In the genomic region with DNA sequence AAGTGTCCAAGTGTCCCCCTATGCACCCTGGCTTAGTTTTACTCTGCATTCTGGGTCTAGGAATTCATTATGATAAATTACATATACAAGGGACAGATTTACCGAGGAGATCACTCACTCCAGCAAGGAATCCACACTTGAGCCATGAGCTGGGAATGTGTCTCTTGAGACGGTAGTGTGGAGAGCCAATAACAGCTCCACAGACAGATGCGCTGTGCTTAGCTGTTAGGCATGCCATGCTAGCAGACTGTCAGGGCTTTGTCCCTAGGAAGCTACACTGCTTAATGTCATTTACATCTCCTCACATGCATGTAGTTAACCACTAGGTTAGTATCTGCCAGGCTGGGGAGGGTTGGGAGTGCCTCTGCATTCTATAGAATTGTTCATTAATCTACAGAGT, we compare ENCODE assay signal across 9 mouse cellular contexts. TPM values are rescaled to one million over a fixed set of nuclear protein-coding genes. Genes with fewer than 3 reads are reported as not detected.
DNase-seq lines count a peak whose midpoint lies in the region; ATAC-seq and TF ChIP-seq lines count a peak whose summit lies in the region.
"Had no signal": no experiment of that assay in that cellular context is flagged by ENCODE, and none has a peak within 500 bp of the region (broad histone marks: within the 10 kb centered on the region; RNA-seq: fewer than 3 reads in every experiment).

No protein-coding gene starts in this region.

- H3K27ac ChIP-seq in heart, embryonic 16.5 days (ENCODE audit: low read length), result peak overlapping the region; percentile 64
- H3K27ac ChIP-seq in heart, embryonic 11.5 days (ENCODE audit: low read depth, low read length), result no peak overlapping the region
- peak overlapping the region; percentile 49; the same call in 1 of the 2 replicates for H3K27ac ChIP-seq in lung, postnatal 0 days (ENCODE audit: low read length)
- no peak overlapping the region for H3K27ac ChIP-seq in embryonic facial prominence, embryonic 14.5 days (replicated peaks; ENCODE audit: low read depth, low read length)
- H3K27ac ChIP-seq in stomach, embryonic 16.5 days (ENCODE audit: low read length), result peak overlapping the region; percentile 18; the same call in 1 of the 2 replicates

- no peak for TF ChIP-seq EP300 in lung, postnatal 0 days (IDR thresholded peaks at IDR 0.05)

- DNase-seq in lung, postnatal 0 days (ENCODE audit: low spot score), result no peak
- DNase-seq in lung, postnatal 25 days (ENCODE audit: low spot score), result no peak
- DNase-seq in embryonic facial prominence, embryonic 14.5 days (ENCODE audit: low spot score), result no peak
- DNase-seq in embryo, embryonic 10.5 days (ENCODE audit: low spot score), result no peak
- DNase-seq: left cerebral cortex, postnatal 4 days; right cerebral cortex, postnatal 14 days had no signal

- WGBS in heart, embryonic 16.5 days, result 56% methylated on average over 3 of the region's 3 CpGs
- WGBS in heart, embryonic 11.5 days (ENCODE audit: insufficient replicate concordance), result 75% methylated on average over 3 of the region's 3 CpGs
- 40% methylated on average over 3 of the region's 3 CpGs for WGBS in lung, postnatal 0 days
- 67% methylated on average over 3 of the region's 3 CpGs for WGBS in embryonic facial prominence, embryonic 14.5 days
- WGBS in stomach, embryonic 16.5 days, result 68% methylated on average over 3 of the region's 3 CpGs

- no peaks in the 10 kb centered on the region for H3K27me3 ChIP-seq in heart, embryonic 16.5 days (ENCODE audit: control insufficient read depth, insufficient read depth, low read length)
- H3K27me3 ChIP-seq in heart, embryonic 11.5 days (ENCODE audit: control insufficient read depth, insufficient read depth, low read length), result no peaks in the 10 kb centered on the region
- H3K27me3 ChIP-seq in lung, postnatal 0 days (replicated peaks; ENCODE audit: insufficient read depth, low read length), result no peaks in the 10 kb centered on the region
- H3K27me3 ChIP-seq in embryonic facial prominence, embryonic 14.5 days (replicated peaks; ENCODE audit: control insufficient read depth, insufficient read depth, low read length), result no peaks in the 10 kb centered on the region
- H3K27me3 ChIP-seq in stomach, embryonic 16.5 days (ENCODE audit: control insufficient read depth, insufficient read depth, low read length), result no peaks in the 10 kb centered on the region

- H3K9me3 ChIP-seq in heart, embryonic 16.5 days (replicated peaks; ENCODE audit: control insufficient read depth, low read length), result no peaks in the 10 kb centered on the region
- H3K9me3 ChIP-seq in heart, embryonic 11.5 days (replicated peaks; ENCODE audit: control insufficient read depth, low read length), result no peaks in the 10 kb centered on the region
- no peaks in the 10 kb centered on the region for H3K9me3 ChIP-seq in lung, postnatal 0 days (ENCODE audit: low read length)
- no peaks in the 10 kb centered on the region for H3K9me3 ChIP-seq in embryonic facial prominence, embryonic 14.5 days (ENCODE audit: control insufficient read depth, low read length)
- H3K9me3 ChIP-seq in stomach, embryonic 16.5 days (replicated peaks; ENCODE audit: control insufficient read depth, low read length), result no peaks in the 10 kb centered on the region

- TF ChIP-seq CTCF in lung, postnatal 0 days (IDR thresholded peaks at IDR 0.05), result no peak

- no peak overlapping the region for H3K9ac ChIP-seq in heart, embryonic 16.5 days (ENCODE audit: low read length)
- no peak overlapping the region for H3K9ac ChIP-seq in heart, embryonic 11.5 days (ENCODE audit: low read depth, low read length)
- no peak overlapping the region for H3K9ac ChIP-seq in lung, postnatal 0 days (replicated peaks; ENCODE audit: low read depth)
- H3K9ac ChIP-seq in embryonic facial prominence, embryonic 14.5 days (ENCODE audit: low read depth, low read length), result no peak overlapping the region; the same call in 1 of the 2 replicates
- no peak overlapping the region for H3K9ac ChIP-seq in stomach, embryonic 16.5 days (ENCODE audit: low read length)

- H3K4me2 ChIP-seq in heart, embryonic 16.5 days (ENCODE audit: low read depth, low read length), result peak overlapping the region; percentile 40; the same call in 1 of the 2 replicates
- H3K4me2 ChIP-seq in heart, embryonic 11.5 days, result no peak overlapping the region
- H3K4me2 ChIP-seq in lung, postnatal 0 days (replicated peaks; ENCODE audit: low read depth, low read length), result no peak overlapping the region
- peak overlapping the region; percentile 65; the same call in 1 of the 2 replicates for H3K4me2 ChIP-seq in embryonic facial prominence, embryonic 14.5 days (ENCODE audit: low read depth, low read length)
- peak overlapping the region; percentile 24 for H3K4me2 ChIP-seq in stomach, embryonic 16.5 days (ENCODE audit: low read depth, low read length)

- ATAC-seq in heart, embryonic 16.5 days (replicated peaks; ENCODE audit: extremely low read depth, insufficient read depth, low FRiP score), result no peak
- no peak for ATAC-seq in heart, embryonic 11.5 days (replicated peaks; ENCODE audit: insufficient number of reproducible peaks, low FRiP score, low TSS enrichment)
- no peak for ATAC-seq in lung, postnatal 0 days
- ATAC-seq in embryonic facial prominence, embryonic 14.5 days (ENCODE audit: low read depth), result no peak
- ATAC-seq in stomach, embryonic 16.5 days (ENCODE audit: insufficient read depth, low FRiP score), result no peak

- peaks cover 15% of the 10 kb centered on the region for H3K36me3 ChIP-seq in heart, embryonic 16.5 days (ENCODE audit: control insufficient read depth, insufficient read depth)
- H3K36me3 ChIP-seq in heart, embryonic 11.5 days (ENCODE audit: control insufficient read depth, insufficient read depth, low read length), result peaks cover 13% of the 10 kb centered on the region; the same call in 1 of the 2 replicates
- no peaks in the 10 kb centered on the region for H3K36me3 ChIP-seq in lung, postnatal 0 days (ENCODE audit: insufficient read depth, low read length)
- peaks cover 59% of the 10 kb centered on the region for H3K36me3 ChIP-seq in embryonic facial prominence, embryonic 14.5 days (ENCODE audit: control insufficient read depth, insufficient read depth, low read length)
- peaks cover 12% of the 10 kb centered on the region; the same call in 1 of the 2 replicates for H3K36me3 ChIP-seq in stomach, embryonic 16.5 days (ENCODE audit: control insufficient read depth, insufficient read depth, low read length)

- peaks cover 34% of the 10 kb centered on the region for H3K4me1 ChIP-seq in heart, embryonic 16.5 days (ENCODE audit: control insufficient read depth, insufficient read depth, low read length)
- peaks cover 28% of the 10 kb centered on the region for H3K4me1 ChIP-seq in heart, embryonic 11.5 days (ENCODE audit: control insufficient read depth, insufficient read depth, low read length)
- peaks cover 12% of the 10 kb centered on the region; the same call in 1 of the 2 replicates for H3K4me1 ChIP-seq in lung, postnatal 0 days (ENCODE audit: insufficient read depth, low read depth, low read length)
- H3K4me1 ChIP-seq in embryonic facial prominence, embryonic 14.5 days (ENCODE audit: control insufficient read depth, insufficient read depth, low read length), result peaks cover 31% of the 10 kb centered on the region
- peaks cover 27% of the 10 kb centered on the region for H3K4me1 ChIP-seq in stomach, embryonic 16.5 days (ENCODE audit: control insufficient read depth, insufficient read depth, low read length)

- H3K4me3 ChIP-seq in heart, embryonic 16.5 days (ENCODE audit: low read length), result no peak overlapping the region
- H3K4me3 ChIP-seq in heart, embryonic 11.5 days (ENCODE audit: low read depth, low read length), result no peak overlapping the region
- H3K4me3 ChIP-seq in lung, postnatal 0 days (ENCODE audit: low read depth, low read length), result no peak overlapping the region
- 0 out of 2 replicates have a peak overlapping the region, but pooled peaks have one; percentile 95 for H3K4me3 ChIP-seq in embryonic facial prominence, embryonic 14.5 days (ENCODE audit: low read depth, low read length)
- H3K4me3 ChIP-seq in stomach, embryonic 16.5 days (replicated peaks; ENCODE audit: low read length), result no peak overlapping the region; the same call in 1 of the 2 replicates

RNA-seq across cellular contexts. Expression of gene Fstl1, which starts 4.2 kb away (rescaled TPM):
- 420 and 441 TPM in 2 replicates for polyA plus RNA-seq in heart, embryonic 16.5 days (2015; fragmentation: Nextera tagmentation; extraction: Ambion mirVana)
- 500 and 503 TPM in 2 replicates for polyA plus RNA-seq in heart, embryonic 11.5 days (2014; fragmentation: Nextera tagmentation; extraction: Ambion mirVana)
- polyA plus RNA-seq in lung, postnatal 0 days (2015; fragmentation: Nextera tagmentation; extraction: Ambion mirVana), result 305 and 333 TPM in 2 replicates
- polyA plus RNA-seq in embryonic facial prominence, embryonic 14.5 days (2014; fragmentation: Nextera tagmentation; extraction: Ambion mirVana), result 833 and 870 TPM in 2 replicates
- polyA plus RNA-seq in stomach, embryonic 16.5 days (2015; fragmentation: Nextera tagmentation; extraction: Ambion mirVana), result 417 and 440 TPM in 2 replicates

Comparison
In these comparisons a context has a peak if more than half of its experiments do, and no peak if none do; other contexts are left out.
1. H3K27ac ChIP-seq: peak in heart, embryonic 16.5 days (single experiment), lung, postnatal 0 days (single experiment) and stomach, embryonic 16.5 days (single experiment); none in heart, embryonic 11.5 days (single experiment) and embryonic facial prominence, embryonic 14.5 days (single experiment).
2. H3K4me2 ChIP-seq: peak in heart, embryonic 16.5 days (single experiment), embryonic facial prominence, embryonic 14.5 days (single experiment) and stomach, embryonic 16.5 days (single experiment); none in heart, embryonic 11.5 days (single experiment) and lung, postnatal 0 days (single experiment).